Mouse (Mus musculus) heart, embryonic 11.5 days (tissue): Measurements from ENCODE around the gene Ccdc80. TPM values are rescaled to one million over a fixed set of nuclear protein-coding genes. Genes with fewer than 3 reads are reported as not detected.

Experiments
- ATAC-seq: fragments of 200-750 bp; cut with Nextera tagmentation; replicated peaks from 2 replicates; pipeline ENCODE4 v1.8.0; 2017; ENCODE audit warnings: moderate library complexity; ENCODE audit not compliant: insufficient number of reproducible peaks, low FRiP score, low TSS enrichment
- H3K27ac ChIP-seq: fragments of 300-500 bp; sonication (generic); 2 replicates; pipeline ENCODE4 v1.5.1; 2014; ENCODE audit warnings: mild to moderate bottlenecking, low read depth, low read length
- H3K27me3 ChIP-seq: fragments of 300-500 bp; sonication (generic); 2 replicates; pipeline ENCODE4 v1.6.1; 2014; ENCODE audit warnings: mild to moderate bottlenecking, low read length, mixed read lengths; ENCODE audit not compliant: control insufficient read depth, insufficient read depth
- H3K36me3 ChIP-seq: fragments of 300-500 bp; sonication (generic); 2 replicates; pipeline ENCODE4 v1.6.1; 2014; ENCODE audit warnings: mild to moderate bottlenecking, low read length, moderate library complexity, mixed read lengths; ENCODE audit not compliant: control insufficient read depth, insufficient read depth
- H3K4me1 ChIP-seq: fragments of 300-500 bp; sonication (generic); 2 replicates; pipeline ENCODE4 v1.6.1; 2014; ENCODE audit warnings: low read length; ENCODE audit not compliant: control insufficient read depth, insufficient read depth
- H3K4me2 ChIP-seq: fragments of 300-500 bp; sonication (generic); 2 replicates; pipeline ENCODE4 v1.6.1; 2014; ENCODE audit warnings: mild to moderate bottlenecking, moderate library complexity
- H3K4me3 ChIP-seq: fragments of 300-500 bp; sonication (generic); 2 replicates; pipeline ENCODE4 v1.5.1; 2014; ENCODE audit warnings: low read depth, low read length
- H3K9ac ChIP-seq: fragments of 300-500 bp; sonication (generic); 2 replicates; pipeline ENCODE4 v1.6.1; 2014; ENCODE audit warnings: mild to moderate bottlenecking, low read depth, low read length, moderate library complexity
- H3K9me3 ChIP-seq: fragments of 300-500 bp; sonication (generic); replicated peaks from 2 replicates; pipeline ENCODE4 v1.6.1; 2016; ENCODE audit warnings: low read length; ENCODE audit not compliant: control insufficient read depth
- WGBS: fragments of 180-500 bp; shearing (Covaris S2); extraction: QIAGEN DNeasy Blood & Tissue Kit; methylation state at CpG from one replicate; pipeline ENCODE4 v1.1.7; 2014; ENCODE audit not compliant: insufficient replicate concordance; 5-methylcytosine and 5-hydroxymethylcytosine counted together
- polyA plus RNA-seq: library from polyadenylated mRNA; unstranded; fragments of >200 nt; fragmentation: Nextera tagmentation; extraction: Ambion mirVana; gene quantifications from 2 replicates; pipeline ENCODE4 v1.2.1, GENCODE M21; 2014

Gene Ccdc80
- polyA plus RNA-seq, 1 experiment from 2014 or later, result 73.9 TPM

DNA sequence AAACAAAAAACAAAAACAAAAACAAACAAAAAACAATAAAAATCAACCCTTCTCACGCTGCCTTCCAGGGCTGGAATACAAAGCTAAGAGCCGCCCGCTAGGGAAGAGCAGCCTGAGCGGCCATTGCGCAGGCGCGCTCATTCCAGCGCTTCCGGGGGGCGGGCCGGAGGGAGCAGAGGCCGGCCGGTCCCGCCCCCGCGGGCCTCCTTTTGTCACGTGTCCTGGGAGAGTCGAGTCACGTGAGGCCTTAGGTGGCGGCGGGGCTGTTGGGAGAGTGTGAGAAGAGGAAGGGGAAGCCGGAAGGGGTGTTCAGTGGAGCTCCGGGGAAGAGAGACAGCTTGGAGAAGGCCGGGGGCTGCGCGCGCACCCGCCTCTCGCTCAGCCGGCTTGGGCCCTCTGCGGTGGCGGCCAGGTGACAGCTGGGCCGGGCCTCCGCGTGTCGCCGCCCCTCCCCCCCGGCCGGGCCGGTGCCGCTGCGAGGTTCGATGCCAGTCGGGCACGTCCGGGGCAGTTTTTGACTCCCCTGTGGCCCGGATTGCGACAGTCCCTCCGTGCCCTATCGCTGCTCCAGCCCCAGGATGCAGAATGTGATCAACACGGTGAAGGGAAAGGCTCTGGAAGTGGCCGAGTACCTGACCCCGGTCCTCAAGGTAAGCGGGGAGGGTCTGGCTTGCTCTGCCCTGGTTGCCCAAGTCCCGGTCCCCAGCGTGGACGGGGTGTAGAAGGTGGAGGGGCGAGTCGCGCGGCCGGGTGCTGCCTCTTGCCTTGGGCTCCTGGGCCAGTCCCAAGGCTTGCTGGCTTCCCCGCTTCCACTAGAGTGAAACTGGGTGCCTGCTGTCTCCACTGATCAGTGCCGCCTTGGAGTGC, 65.6 kb downstream of the Ccdc80 start, which contains the start of the genes Slc35a5 and Atg3:
Slc35a5 (minus strand) TSS at position 185 of the 867 bp plus-strand sequence.
Atg3 (plus strand) TSS at position 264 of the 867 bp plus-strand sequence.
- Histone ChIP-seq H3K9ac (peak within 1 kb of the TSS; percentile 89), H3K9me3 (no peaks in the 10 kb centered on the region), H3K4me1 (peaks cover 8% of the 10 kb centered on the region), H3K4me2 (peak within 1 kb of the TSS; percentile 90), H3K27me3 (no peaks in the 10 kb centered on the region), H3K4me3 (peak within 1 kb of the TSS; percentile 92), H3K27ac (peak within 1 kb of the TSS; percentile 95), H3K36me3 (no peaks in the 10 kb centered on the region)
- ATAC-seq, result peak; percentile 99
- WGBS, result under 1% methylated on average over 53 of the region's 64 CpGs

- ATAC-seq, result no peak
- Histone ChIP-seq H3K9me3 (no peaks in the 10 kb centered on the region), H3K27ac (peak overlapping the region; percentile 95; the same call in 1 of the 2 replicates), H3K36me3 (no peaks in the 10 kb centered on the region), H3K27me3 (no peaks in the 10 kb centered on the region), H3K4me3 (peak overlapping the region; percentile 92), H3K9ac (peak overlapping the region; percentile 89), H3K4me2 (peak overlapping the region; percentile 90), H3K4me1 (peaks cover 8% of the 10 kb centered on the region)
- WGBS, result 5% methylated on average over 11 of the region's 11 CpGs
Measured at GRCm38 (mm10) chr16:45159389-45159716, 66.2 kb downstream of the Ccdc80 start.

Other genes starting within 250 kb of the Ccdc80 start
- 0.49 and 0.77 TPM in 2 replicates for gene Cd200r2, start 226.3 kb upstream of the Ccdc80 start, polyA plus RNA-seq
- gene Cd200r3, start 149.7 kb upstream of the Ccdc80 start, polyA plus RNA-seq, result 0.21 TPM in 1 of 2 replicates, not detected in the other
- gene Slc35a5, start 65.3 kb downstream of the Ccdc80 start, polyA plus RNA-seq, result 14.8 and 18.8 TPM in 2 replicates
- 34.8 and 36.8 TPM in 2 replicates for gene Atg3, start 65.4 kb downstream of the Ccdc80 start, polyA plus RNA-seq
- gene Btla, start 130.9 kb downstream of the Ccdc80 start, polyA plus RNA-seq, result not detected in 2 replicates